Mouse (Mus musculus) E14TG2a.4 (cell line): ENCODE data around the gene Ppfibp2.

Source experiments
- H3K27me3 ChIP-seq: 2 replicates; pipeline ENCODE4 v1.6.1; 2014; ENCODE audit warnings: low read length, control low read depth; ENCODE audit not compliant: insufficient read depth
- H3K36me3 ChIP-seq: 2 replicates; pipeline ENCODE4 v1.6.1; 2014; ENCODE audit warnings: low read length, control low read depth; ENCODE audit not compliant: insufficient read depth
- H3K4me1 ChIP-seq: replicated peaks from 2 replicates; pipeline ENCODE4 v1.6.1; 2014; ENCODE audit warnings: low read depth, low read length, control low read depth
- H3K4me3 ChIP-seq: replicated peaks from 2 replicates; pipeline ENCODE4 v1.5.1; 2014; ENCODE audit warnings: mild to moderate bottlenecking, low read length
- H3K9me3 ChIP-seq: 2 replicates; pipeline ENCODE4 v1.6.1; 2014; ENCODE audit warnings: low read length, control low read depth
- CTCF ChIP-seq: conservative IDR thresholded peaks from 2 replicates; pipeline ENCODE4 v1.5.1; 2014; ENCODE audit warnings: low read length
- NANOG ChIP-seq: IDR thresholded peaks from 2 replicates; pipeline ENCODE4 v1.6.1; 2014; ENCODE audit warnings: borderline replicate concordance, low read length, mixed read lengths
- POU5F1 ChIP-seq: IDR thresholded peaks from 2 replicates; pipeline ENCODE4 v1.6.1; 2014; ENCODE audit warnings: low read length, borderline replicate concordance

Gene Ppfibp2

DNA sequence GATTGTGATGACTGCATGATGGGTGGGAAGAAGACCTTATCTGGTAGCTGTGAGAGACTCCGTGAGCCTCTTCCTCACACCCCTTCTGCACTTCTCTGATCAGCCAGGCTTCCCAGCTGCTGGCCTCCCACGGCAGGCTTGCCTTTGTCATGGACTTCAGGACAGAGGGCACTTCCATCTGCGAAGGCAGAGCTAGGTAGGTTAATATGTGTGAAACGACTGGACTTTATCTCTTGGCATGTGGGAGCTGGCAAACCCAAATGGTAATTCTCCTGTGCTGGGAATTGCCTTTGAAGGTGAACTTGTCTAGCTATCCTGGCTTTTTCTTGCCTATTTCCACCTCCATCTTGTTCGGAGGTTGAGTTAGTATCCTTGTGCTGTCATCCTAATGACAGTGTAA, 5.6 kb downstream of the Ppfibp2 start:
- Histone ChIP-seq H3K4me3 (no peak overlapping the region), H3K9me3 (peaks cover 12% of the 10 kb centered on the region), H3K4me1 (peaks cover 28% of the 10 kb centered on the region), H3K27me3 (peaks cover under 1% of the 10 kb centered on the region; the same call in 1 of the 2 replicates), H3K36me3 (no peaks in the 10 kb centered on the region)
- TF ChIP-seq NANOG (no peak), CTCF (no peak), POU5F1 (no peak)

DNA sequence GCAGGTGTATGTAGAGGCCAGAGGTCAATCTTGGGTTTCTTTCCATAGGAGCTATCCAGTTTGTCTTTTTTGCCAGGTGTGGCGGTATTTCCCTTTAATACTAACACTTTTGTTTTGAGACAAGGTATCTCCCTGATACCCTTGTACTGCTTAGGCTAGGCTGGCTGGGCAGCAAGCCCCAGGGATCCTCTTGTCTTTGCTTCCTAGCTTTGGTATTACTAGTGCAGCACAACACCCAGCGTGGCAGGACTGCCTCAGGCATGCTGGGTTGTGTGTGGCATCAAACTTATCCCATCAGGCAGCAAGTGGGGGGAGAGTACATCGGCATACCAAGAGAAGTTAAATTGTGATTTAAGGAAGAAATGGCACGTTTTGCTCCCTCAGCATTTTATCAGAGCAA, 7.5 kb downstream of the Ppfibp2 start:
- Histone ChIP-seq H3K4me1 (peaks cover 34% of the 10 kb centered on the region), H3K4me3 (no peak overlapping the region), H3K36me3 (no peaks in the 10 kb centered on the region), H3K27me3 (no peaks in the 10 kb centered on the region), H3K9me3 (peaks cover 12% of the 10 kb centered on the region)
- TF ChIP-seq POU5F1 (no peak), CTCF (no peak), NANOG (no peak)

DNA sequence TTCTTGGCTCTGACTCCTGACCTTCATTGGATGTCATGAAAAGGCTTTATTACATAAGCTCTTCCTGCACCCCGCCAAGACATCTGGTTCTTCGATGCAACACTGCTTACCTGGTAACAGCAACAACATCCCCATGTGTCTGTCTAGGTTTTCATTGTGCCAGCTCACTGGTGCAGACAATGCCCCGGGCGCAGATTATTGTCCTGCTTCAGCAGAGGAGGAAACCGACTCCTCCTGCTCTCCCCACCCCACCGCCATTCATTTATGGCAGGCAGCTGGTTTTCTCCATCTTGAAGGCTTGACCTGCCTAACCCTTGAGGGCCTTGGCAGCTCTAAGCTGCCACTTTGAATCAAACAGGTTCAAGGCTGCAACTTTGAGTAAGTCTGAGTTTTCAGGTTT, 7.9 kb downstream of the Ppfibp2 start:
- TF ChIP-seq CTCF (no peak), POU5F1 (no peak), NANOG (no peak)
- Histone ChIP-seq H3K9me3 (peaks cover 12% of the 10 kb centered on the region), H3K4me3 (no peak overlapping the region), H3K36me3 (peaks cover 2% of the 10 kb centered on the region; the same call in 1 of the 2 replicates), H3K4me1 (peaks cover 34% of the 10 kb centered on the region), H3K27me3 (no peaks in the 10 kb centered on the region)

DNA sequence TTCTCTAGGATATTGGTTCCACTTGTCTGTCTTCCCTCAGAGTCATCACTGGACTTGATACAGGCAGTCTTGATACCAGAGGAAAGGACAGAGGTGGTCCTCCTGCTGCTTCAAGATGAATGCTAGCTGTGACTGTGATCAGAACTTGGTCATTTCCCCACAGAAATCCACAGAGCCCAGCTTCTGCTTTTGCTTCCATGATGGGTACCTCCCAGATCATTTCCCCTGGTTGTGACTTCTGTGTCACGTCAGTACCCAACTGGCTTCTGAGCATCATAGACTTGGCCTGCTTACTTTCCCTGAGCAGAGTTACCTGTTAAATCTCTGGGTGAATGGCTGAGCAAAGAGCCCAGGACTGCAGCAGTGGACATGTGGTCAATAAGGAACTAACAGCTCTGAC, 12.8 kb downstream of the Ppfibp2 start:
- peaks cover 26% of the 10 kb centered on the region for H3K4me1 ChIP-seq
- peaks cover 6% of the 10 kb centered on the region for H3K36me3 ChIP-seq
- TF ChIP-seq NANOG (no peak), CTCF (no peak), POU5F1 (no peak)
- H3K4me3 ChIP-seq = no peak overlapping the region
- peaks cover 15% of the 10 kb centered on the region for H3K9me3 ChIP-seq
- H3K27me3 ChIP-seq = no peaks in the 10 kb centered on the region

DNA sequence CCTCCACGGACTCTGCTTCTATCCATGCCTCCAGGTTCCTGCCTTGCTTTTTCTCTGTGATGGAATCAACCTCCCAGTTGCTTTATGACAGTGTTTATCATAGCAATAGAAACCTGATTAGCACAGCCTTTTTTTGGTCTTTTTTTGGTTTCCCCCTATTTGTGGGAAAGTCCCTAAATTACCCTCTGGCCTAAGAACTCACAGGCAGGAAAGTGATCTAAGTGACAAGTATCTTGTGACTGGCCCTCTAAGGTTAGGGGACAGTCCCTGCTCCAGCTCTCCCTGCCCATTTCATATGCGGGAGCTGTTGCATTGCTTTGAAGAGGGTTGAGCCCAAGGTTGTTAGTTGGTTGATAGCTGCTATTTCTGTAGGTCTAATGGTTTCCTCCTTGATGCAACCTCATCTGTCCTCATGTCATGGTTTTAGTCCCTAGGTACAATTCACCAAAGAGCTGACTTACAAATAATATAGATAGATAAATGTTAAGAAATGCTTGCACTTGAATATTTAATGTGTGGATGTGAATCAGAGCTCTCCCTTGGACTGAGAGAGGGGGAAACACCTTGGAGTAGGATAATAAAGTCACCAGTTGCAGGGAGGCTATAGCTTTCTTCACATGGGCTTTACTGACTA, 14.7 kb downstream of the Ppfibp2 start:
- Histone ChIP-seq H3K27me3 (no peaks in the 10 kb centered on the region), H3K4me1 (peaks cover 20% of the 10 kb centered on the region), H3K36me3 (peaks cover 6% of the 10 kb centered on the region), H3K9me3 (peaks cover 22% of the 10 kb centered on the region), H3K4me3 (no peak overlapping the region)
- TF ChIP-seq CTCF (no peak), NANOG (no peak), POU5F1 (no peak)

DNA sequence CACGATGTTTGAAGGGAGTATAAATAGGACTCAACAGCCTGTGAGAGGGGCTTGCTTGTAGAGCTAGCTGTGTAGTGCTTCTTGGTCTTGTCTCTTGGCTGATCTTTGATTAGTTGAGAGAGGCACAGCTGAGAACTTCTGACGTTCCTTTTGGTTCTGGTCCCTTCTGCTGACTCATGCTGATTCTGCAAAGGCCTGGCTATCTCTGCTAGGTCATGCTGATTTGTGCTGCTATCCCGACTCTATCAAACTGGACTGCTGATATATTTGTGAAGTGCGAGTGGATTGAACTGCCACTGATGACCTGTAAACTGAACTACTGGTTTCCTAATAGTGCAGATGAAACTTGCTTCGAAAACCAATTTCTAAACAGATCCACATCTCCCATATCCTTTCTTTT, 15.9 kb downstream of the Ppfibp2 start:
- peaks cover 33% of the 10 kb centered on the region for H3K9me3 ChIP-seq
- H3K27me3 ChIP-seq = no peaks in the 10 kb centered on the region
- H3K4me3 ChIP-seq = no peak overlapping the region
- H3K4me1 ChIP-seq = peaks cover 11% of the 10 kb centered on the region
- H3K36me3 ChIP-seq = peaks cover 12% of the 10 kb centered on the region
- TF ChIP-seq CTCF (no peak), POU5F1 (no peak), NANOG (no peak)

DNA sequence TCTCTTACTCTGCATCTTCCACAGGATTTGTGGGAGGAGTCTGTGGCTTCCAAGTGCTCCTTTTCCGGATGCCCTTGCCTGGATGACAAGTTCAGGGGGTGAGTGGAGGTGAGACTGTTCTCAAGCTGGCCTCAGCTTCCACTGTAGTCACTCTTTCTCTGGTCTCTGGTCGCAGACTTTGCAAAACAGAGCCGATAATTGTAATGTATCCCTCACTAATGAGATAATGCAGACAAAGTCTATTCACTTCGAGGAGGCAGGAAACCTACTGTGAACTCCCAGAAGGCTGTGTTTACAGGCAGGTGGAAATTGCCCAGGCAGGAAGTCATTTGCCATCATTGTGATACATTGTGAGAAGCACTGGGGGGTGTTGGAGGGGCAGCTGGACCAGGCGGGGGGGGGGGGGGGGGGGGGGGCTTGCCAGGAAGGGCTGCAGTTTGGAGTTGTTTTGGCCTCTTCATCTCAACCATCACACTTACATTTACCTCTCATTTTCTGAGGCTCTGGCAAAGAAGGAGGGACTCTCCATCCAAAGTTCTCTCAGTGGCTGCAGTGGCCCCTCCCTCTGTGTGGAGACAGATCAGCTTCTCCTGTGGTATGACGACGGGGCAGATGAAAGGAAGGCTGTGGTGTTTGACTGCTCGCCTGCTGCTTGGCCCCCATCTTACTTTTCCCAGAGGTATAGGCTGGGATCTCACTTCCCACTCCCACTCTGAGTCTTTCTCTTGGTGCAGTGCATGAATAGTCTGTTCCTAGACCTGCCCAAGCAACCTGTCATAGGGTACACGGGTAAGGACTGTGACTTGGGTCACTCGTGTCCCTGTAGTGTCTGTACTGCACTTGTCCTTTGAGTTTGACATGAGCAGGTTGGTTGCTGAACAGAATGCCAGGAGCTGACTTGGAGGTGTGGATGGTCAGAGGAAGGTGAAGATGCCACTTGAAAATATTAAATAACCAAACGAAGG, 23.3 kb downstream of the Ppfibp2 start:
- TF ChIP-seq CTCF (no peak), NANOG (peak; percentile 52; the same call in 1 of the 2 replicates)
- peaks cover 28% of the 10 kb centered on the region for H3K9me3 ChIP-seq
- H3K4me3 ChIP-seq = no peak overlapping the region

DNA sequence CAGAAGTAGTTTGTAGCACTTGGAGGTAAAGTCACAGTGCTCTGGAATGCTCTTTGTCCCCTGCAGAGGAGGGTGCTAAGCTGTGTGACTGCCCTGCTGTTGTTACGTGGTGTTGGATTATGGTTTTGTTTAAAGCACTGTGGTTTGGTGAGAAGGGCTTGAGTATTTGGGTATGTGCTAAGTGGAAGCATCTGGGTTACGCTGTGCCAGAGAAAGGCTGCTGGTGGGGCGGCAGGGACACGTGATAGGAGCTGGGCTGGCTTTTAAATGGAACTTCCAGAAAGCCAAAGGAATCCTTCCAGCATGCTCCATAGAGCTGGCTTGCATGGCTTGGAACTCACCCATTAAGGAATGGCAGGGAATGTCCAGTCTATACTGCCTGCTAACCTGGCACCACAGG, 24.2 kb downstream of the Ppfibp2 start:
- H3K9me3 ChIP-seq = peaks cover 26% of the 10 kb centered on the region
- no peak overlapping the region for H3K4me3 ChIP-seq
- TF ChIP-seq NANOG (no peak), CTCF (no peak), POU5F1 (no peak)

More for the DNA sequence above, 23.3 kb downstream of the Ppfibp2 start:
- Histone ChIP-seq H3K27me3 (no peaks in the 10 kb centered on the region), H3K4me1 (peaks cover 45% of the 10 kb centered on the region), H3K36me3 (peaks cover 12% of the 10 kb centered on the region)

More for the DNA sequence above, 24.2 kb downstream of the Ppfibp2 start:
- no peaks in the 10 kb centered on the region for H3K27me3 ChIP-seq
- peaks cover 12% of the 10 kb centered on the region for H3K36me3 ChIP-seq
- H3K4me1 ChIP-seq = peaks cover 45% of the 10 kb centered on the region
